Mouse (Mus musculus): ENCODE data around the gene Afap1l2.

Gene Afap1l2

GRCm38 (mm10) chr19:56939826-56940225, 68.2 kb downstream of the Afap1l2 start:
- no peak for DNase-seq (ENCODE audit: low read depth, low spot score)

GRCm38 (mm10) chr19:56937911-56938310, 70.1 kb downstream of the Afap1l2 start:
- DNase-seq (ENCODE audit: low read depth, low spot score), result peak; percentile 71

- no peak for DNase-seq (ENCODE audit: low read depth, low spot score)
Observed at GRCm38 (mm10) chr19:56936253-56936652, 71.8 kb downstream of the Afap1l2 start.

DNA sequence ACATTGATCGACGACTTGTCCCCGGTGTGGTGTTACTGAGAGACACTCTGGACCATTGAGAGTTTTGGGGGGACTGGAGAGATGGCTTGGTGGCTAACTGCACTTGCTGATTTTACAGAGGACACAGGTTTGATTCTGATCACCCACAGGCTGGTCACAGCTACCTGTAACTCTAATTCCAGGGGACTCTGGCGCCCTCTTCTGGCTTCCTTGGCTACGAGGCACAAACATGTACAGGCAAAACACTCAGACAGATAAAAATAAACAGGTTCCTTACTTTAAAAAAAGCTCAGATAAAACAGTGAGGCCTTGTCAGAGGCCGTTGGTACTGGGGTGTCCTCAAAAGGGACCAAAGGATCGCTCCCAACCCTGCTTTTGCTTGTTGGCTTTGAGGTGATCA, 72.3 kb downstream of the Afap1l2 start:
- peak; percentile 82 for DNase-seq (ENCODE audit: low read depth, low spot score)

- peak; percentile 53 for DNase-seq (ENCODE audit: low read depth, low spot score)
Observed at GRCm38 (mm10) chr19:56935111-56935510, 72.9 kb downstream of the Afap1l2 start.

DNA sequence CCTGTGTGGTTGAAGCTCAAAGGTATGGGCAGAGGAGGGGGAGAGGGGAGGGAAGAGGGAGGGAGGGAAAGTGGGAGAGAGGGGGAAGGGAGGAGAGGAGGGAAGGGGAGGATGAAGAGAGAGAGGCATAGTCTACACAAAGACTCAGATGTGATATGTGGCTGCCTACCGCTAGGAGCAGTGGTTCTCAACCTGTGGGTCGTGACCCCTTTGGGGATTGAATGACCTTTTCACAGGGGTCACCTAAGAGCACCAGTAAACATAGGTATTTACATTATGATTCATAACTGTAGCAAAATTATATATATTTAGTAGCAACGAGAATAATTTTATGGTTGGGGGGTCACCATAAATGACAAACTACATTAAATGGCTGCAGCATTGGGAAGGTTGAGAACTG, 74.2 kb downstream of the Afap1l2 start:
- DNase-seq (ENCODE audit: low read depth, low spot score), result no peak

GRCm38 (mm10) chr19:56930029-56930428, 78.0 kb downstream of the Afap1l2 start:
- no peak for DNase-seq (ENCODE audit: low read depth, low spot score)

GRCm38 (mm10) chr19:56929392-56929791, 78.6 kb downstream of the Afap1l2 start:
- DNase-seq (ENCODE audit: low read depth, low spot score), result no peak

DNA sequence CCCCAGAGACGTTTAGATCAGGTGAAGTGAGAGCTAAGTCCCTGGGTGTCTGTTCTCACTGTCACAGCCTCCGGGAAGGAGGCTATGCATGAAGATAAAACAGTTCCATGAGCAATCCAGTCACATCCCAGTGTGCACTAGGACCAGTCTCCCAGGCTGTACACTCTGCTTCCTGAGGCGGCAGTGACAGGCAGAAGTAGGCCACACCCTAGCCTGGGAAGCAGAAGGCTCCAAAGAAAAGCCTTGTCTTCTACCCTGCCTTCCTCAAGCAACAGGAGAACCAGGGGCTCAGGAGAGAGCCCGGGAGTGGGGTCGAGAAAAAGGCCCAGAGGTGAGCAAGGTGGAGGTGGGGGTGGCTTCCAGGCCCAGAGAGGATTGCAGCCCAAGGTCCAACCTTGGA, 86.3 kb downstream of the Afap1l2 start:
- DNase-seq (ENCODE audit: low read depth, low spot score), result no peak

DNA sequence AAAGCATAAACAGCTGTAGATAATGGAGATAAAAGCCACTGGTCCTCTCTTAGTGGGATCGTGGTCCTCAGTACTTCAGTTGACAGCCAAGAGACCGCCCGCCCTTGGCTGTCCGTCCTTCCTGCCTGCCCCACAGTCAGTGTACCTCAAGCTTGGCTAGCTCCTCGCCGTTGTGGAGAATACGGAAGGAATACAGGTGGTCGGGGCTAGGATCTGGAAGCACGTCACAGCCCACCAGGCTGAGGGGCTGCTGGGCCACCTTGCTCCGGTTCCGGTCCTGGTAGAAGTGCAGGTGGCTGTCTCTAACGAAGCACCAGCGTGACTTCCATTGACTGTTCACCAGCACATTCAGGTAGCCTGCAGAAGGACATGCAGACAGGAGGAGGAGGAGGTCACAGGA, 87.8 kb downstream of the Afap1l2 start:
- DNase-seq (ENCODE audit: low read depth, low spot score), result no peak

DNA sequence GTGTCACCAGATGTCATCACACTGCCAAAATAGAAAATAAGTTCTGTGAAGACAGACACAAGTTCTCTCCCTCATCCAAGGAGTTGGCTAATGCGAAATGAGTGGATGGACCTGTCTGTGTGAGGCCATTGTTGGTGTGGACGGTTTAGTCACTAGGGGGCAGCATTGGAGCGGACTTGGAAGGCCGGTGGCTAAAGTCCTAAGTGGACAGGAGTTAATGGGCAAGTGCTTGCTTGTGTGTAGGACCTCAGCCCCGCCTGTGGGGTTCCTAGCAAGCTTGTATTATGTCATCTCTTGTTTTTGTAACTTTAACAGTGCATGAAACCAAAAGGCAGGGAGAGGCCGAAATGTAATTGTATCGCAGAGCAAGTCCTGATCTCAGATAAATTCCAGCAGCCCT, 88.4 kb downstream of the Afap1l2 start:
- DNase-seq (ENCODE audit: low read depth, low spot score), result peak; percentile 82

- DNase-seq (ENCODE audit: low read depth, low spot score), result peak; percentile 59
Observed at GRCm38 (mm10) chr19:56915084-56915483, 92.9 kb downstream of the Afap1l2 start.

- DNase-seq (ENCODE audit: low read depth, low spot score), result no peak
Observed at GRCm38 (mm10) chr19:56914658-56915057, 93.4 kb downstream of the Afap1l2 start.

GRCm38 (mm10) chr19:56913761-56914160, 94.3 kb downstream of the Afap1l2 start:
- no peak for DNase-seq (ENCODE audit: low read depth, low spot score)

- DNase-seq (ENCODE audit: low read depth, low spot score), result no peak
Observed at GRCm38 (mm10) chr19:56910561-56910960, 97.5 kb downstream of the Afap1l2 start.

GRCm38 (mm10) chr19:56908472-56909270, 99.4 kb downstream of the Afap1l2 start:
- DNase-seq (ENCODE audit: low read depth, low spot score), result peak; percentile 71

DNA sequence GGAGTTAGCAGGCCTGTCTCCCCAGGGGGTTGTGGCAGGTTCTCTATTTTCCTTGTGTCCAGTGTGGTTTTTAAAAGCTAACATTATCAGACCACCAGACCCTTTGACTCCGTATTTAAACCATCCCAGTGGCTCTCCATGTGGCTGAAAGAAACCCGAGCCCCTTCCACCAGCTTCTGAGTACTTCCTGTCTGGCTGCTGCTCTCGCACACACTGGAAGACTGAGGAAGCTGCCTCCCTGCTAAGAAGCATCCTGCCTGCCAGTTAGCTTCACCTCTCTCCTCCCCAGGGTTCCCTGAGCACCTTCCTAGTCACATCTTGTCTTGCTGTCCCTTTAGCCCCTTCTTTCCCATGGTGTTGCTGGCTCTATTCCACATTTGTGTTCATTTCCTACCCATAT, 100.2 kb downstream of the Afap1l2 start:
- no peak for DNase-seq (ENCODE audit: low read depth, low spot score)

DNA sequence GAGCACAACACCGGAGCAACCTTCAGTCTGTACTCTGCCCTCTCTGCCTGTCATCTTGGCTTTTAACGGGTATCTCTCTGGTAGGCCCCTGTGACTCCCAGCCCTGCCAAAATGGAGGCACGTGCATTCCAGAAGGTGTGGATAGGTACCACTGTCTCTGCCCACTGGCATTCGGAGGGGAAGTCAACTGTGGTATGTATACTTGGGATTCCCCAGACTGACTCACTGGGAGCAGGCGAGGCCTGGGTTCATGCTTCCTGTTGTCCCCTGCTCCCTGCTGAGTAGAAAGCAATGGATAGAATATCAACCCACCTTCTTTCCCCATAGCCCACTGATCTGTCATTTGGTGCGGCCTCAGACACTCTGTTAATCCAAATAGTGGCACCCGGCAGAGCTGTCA, 102.6 kb downstream of the Afap1l2 start:
- no peak for DNase-seq (ENCODE audit: low read depth, low spot score)

- DNase-seq (ENCODE audit: low read depth, low spot score), result no peak
Observed at GRCm38 (mm10) chr19:56904095-56904494, 103.9 kb downstream of the Afap1l2 start.

DNA sequence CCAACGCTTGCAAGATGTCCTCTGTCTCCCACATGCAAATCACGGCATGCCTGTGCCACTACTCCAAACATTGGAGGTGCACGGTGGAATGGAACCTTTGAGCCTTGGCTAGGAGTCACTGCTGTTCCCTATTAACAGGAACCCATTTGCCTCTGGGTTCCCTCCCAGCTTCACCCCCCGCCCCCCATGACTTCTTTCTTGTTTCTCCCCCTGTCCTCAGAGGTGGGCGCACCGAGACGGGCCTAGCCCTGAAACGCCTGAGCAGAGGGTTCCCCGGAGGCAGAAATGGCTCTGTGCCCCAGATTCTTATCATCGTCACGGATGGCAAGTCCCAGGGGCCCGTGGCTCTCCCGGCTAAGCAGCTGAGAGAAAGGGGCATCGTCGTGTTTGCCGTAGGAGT, 110.4 kb downstream of the Afap1l2 start:
- no peak for DNase-seq (ENCODE audit: low read depth, low spot score)

GRCm38 (mm10) chr19:56893326-56893725, 114.7 kb downstream of the Afap1l2 start:
- no peak for DNase-seq (ENCODE audit: low read depth, low spot score)

GRCm38 (mm10) chr19:56892586-56892985, 115.4 kb downstream of the Afap1l2 start:
- no peak for DNase-seq (ENCODE audit: low read depth, low spot score)

DNA sequence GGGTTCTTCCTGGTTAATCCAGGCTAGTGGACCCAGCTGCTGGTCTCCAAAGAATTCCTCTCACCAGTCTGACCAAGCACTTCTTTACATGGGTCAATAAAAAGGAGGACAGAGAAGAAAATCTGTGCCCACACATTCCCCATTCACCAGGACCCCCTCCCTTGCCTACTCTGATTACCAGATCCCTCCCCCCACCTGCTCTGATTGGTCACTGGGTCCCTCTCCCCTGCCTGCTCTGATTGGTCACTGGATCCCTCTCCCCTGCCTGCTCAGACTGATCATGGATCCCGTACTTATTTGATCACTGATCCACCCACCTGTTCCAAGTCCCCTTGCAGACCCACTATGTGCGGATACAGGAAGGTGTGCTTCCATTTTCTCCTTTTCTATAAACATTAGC, 116.6 kb downstream of the Afap1l2 start:
- DNase-seq (ENCODE audit: low read depth, low spot score), result no peak

DNA sequence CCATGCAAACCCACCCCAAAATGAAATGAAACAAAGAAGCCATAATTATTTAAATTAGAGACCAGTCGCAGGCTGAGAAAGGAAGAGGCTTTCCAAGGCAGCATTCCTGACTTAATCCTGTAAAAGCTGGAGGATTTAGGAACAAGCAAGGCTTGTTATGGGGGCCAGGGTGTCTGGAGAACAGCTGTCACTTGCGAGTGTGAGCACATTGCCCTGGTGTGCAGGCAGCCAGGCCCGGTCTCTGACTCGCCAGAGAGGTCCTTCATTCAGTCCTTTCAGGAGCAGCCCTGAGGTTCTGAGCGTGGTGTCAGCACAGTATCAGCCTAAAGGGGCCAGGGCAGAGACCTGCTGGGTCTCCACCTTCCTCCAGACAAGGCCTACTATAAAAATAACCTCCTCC, 119.4 kb downstream of the Afap1l2 start:
- DNase-seq (ENCODE audit: low read depth, low spot score), result no peak
